Mouse (Mus musculus): Measurements from ENCODE around the gene Olfr1341. TPM values are rescaled to one million over a fixed set of nuclear protein-coding genes. Genes with fewer than 3 reads are reported as not detected.

The Olfr1341 gene
- not detected in 2 replicates for polyA plus RNA-seq (2014; fragmentation: Nextera tagmentation; extraction: Ambion mirVana)

DNA sequence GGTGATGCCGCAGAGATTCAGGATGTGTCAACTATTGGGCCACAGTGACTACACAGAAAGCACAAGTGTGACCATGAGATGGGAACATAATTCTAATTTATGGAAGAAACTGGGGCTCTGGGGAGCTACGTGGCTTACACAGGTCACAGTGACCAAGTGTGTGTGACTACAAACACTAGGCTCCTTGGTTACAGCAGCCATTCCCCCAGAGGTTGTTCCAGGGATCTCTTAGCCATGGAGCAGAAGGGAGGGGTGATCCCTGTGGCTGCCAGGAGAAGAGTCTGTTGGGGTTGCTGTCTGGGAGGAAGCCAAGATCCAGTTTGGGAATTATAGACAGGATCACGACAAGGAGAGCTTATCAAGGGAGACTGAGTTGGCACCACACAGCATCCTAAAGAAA, at the start of gene Olfr1341:
TSS of gene Olfr1341 (plus strand) at position 301 of the 400 bp plus-strand sequence.
- no peak within 1 kb of the TSS for H3K27ac ChIP-seq (ENCODE audit: low read depth, low read length)
- no peak within 1 kb of the TSS for H3K9ac ChIP-seq (ENCODE audit: low read length)
- DNase-seq (ENCODE audit: low spot score) (no peak), ATAC-seq (ENCODE audit: insufficient read depth, low FRiP score, low TSS enrichment) (no peak)
- no peaks in the 10 kb centered on the region for H3K9me3 ChIP-seq (ENCODE audit: control insufficient read depth, low read length)
- 80% methylated on average over 3 of the region's 3 CpGs for WGBS
- no peaks in the 10 kb centered on the region for H3K27me3 ChIP-seq (ENCODE audit: control insufficient read depth, insufficient read depth, low read length)
- H3K4me3 ChIP-seq (ENCODE audit: low read depth, low read length), result no peak within 1 kb of the TSS
- H3K36me3 ChIP-seq (ENCODE audit: control insufficient read depth, insufficient read depth, low read length), result no peaks in the 10 kb centered on the region
- H3K4me2 ChIP-seq (ENCODE audit: low read depth), result no peak within 1 kb of the TSS
- no peaks in the 10 kb centered on the region for H3K4me1 ChIP-seq (ENCODE audit: control insufficient read depth, insufficient read depth, low read length)

DNA sequence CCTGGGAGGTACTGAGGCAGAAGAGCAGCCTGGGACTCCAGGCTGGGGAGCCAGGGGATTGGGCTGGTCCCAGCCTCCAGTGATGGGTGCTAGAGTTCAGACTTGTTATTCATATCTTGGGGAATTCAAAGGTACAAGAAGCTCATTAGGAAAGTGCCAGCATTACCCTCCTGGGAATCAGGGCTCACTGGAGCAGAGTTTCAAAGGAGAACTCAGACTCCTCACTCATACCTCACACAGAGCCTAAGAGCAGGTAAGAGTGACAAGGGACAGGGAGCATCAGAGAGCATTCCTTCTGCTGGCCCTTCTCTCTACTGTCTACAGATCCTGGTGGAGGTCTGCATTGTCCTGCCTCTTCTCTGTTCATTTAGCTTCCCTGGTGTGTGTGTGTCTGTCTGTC, 44.7 kb upstream of the Olfr1341 start, which contains the start of gene Olfr62:
TSS of gene Olfr62 (plus strand) at position 301 of the 400 bp plus-strand sequence.
- Histone ChIP-seq H3K4me2 (ENCODE audit: low read depth) (no peak within 1 kb of the TSS), H3K9ac (ENCODE audit: low read length) (no peak within 1 kb of the TSS), H3K4me3 (ENCODE audit: low read depth, low read length) (no peak within 1 kb of the TSS), H3K27me3 (ENCODE audit: control insufficient read depth, insufficient read depth, low read length) (no peaks in the 10 kb centered on the region), H3K4me1 (ENCODE audit: control insufficient read depth, insufficient read depth, low read length) (no peaks in the 10 kb centered on the region), H3K36me3 (ENCODE audit: control insufficient read depth, insufficient read depth, low read length) (no peaks in the 10 kb centered on the region), H3K9me3 (ENCODE audit: control insufficient read depth, low read length) (no peaks in the 10 kb centered on the region), H3K27ac (ENCODE audit: low read depth, low read length) (no peak within 1 kb of the TSS)
- ATAC-seq (ENCODE audit: insufficient read depth, low FRiP score, low TSS enrichment) (no peak), DNase-seq (ENCODE audit: low spot score) (no peak)

GRCm38 (mm10) chr4:118687086-118687485, 16.2 kb upstream of the Olfr1341 start:
- DNase-seq (ENCODE audit: low spot score) (no peak), ATAC-seq (ENCODE audit: insufficient read depth, low FRiP score, low TSS enrichment) (no peak)
- Histone ChIP-seq H3K27ac (ENCODE audit: low read depth, low read length) (no peak overlapping the region), H3K36me3 (ENCODE audit: control insufficient read depth, insufficient read depth, low read length) (no peaks in the 10 kb centered on the region), H3K4me1 (ENCODE audit: control insufficient read depth, insufficient read depth, low read length) (no peaks in the 10 kb centered on the region), H3K4me2 (ENCODE audit: low read depth) (no peak overlapping the region), H3K4me3 (ENCODE audit: low read depth, low read length) (no peak overlapping the region), H3K9ac (ENCODE audit: low read length) (no peak overlapping the region), H3K9me3 (ENCODE audit: control insufficient read depth, low read length) (no peaks in the 10 kb centered on the region; the same call in 1 of the 2 replicates), H3K27me3 (ENCODE audit: control insufficient read depth, insufficient read depth, low read length) (no peaks in the 10 kb centered on the region)
- 80% methylated on average over 2 of the region's 2 CpGs for WGBS

- Histone ChIP-seq H3K4me1 (ENCODE audit: control insufficient read depth, insufficient read depth, low read length) (no peaks in the 10 kb centered on the region), H3K36me3 (ENCODE audit: control insufficient read depth, insufficient read depth, low read length) (no peaks in the 10 kb centered on the region), H3K9ac (ENCODE audit: low read length) (no peak within 1 kb of the TSS), H3K9me3 (ENCODE audit: control insufficient read depth, low read length) (no peaks in the 10 kb centered on the region; the same call in 1 of the 2 replicates), H3K4me3 (ENCODE audit: low read depth, low read length) (no peak within 1 kb of the TSS), H3K4me2 (ENCODE audit: low read depth) (no peak within 1 kb of the TSS), H3K27ac (ENCODE audit: low read depth, low read length) (no peak within 1 kb of the TSS), H3K27me3 (ENCODE audit: control insufficient read depth, insufficient read depth, low read length) (no peaks in the 10 kb centered on the region)
- 69% methylated on average over 12 of the region's 12 CpGs for WGBS
- ATAC-seq (ENCODE audit: insufficient read depth, low FRiP score, low TSS enrichment), result no peak
- no peak for DNase-seq (ENCODE audit: low spot score)
Observed at GRCm38 (mm10) chr4:118692412-118692973, 10.8 kb upstream of the Olfr1341 start, which contains the start of gene Olfr1342. TSS of gene Olfr1342 (minus strand) at chr4:118692756.

DNA sequence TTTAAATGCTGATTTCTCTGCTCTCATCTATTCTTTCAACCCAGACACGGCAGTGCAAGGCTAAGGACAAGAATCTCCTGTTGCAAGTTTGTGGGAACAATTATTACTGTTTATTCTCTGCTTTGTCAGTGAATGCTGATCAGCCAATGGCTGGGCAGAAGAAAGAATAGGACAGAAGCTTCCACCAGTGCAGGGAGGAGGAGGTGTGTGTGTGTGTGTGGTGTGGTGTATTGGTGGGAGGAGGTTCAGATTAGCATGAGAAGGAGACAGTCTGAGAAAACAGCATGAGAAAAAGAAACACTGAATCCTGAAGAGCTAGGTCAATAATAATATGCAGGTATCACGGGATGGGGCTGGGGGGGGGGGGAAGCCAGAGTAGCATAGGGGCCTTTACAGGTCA, 9.5 kb upstream of the Olfr1341 start:
- no peak for DNase-seq (ENCODE audit: low spot score)
- no peaks in the 10 kb centered on the region for H3K9me3 ChIP-seq (ENCODE audit: control insufficient read depth, low read length)
- no peak overlapping the region for H3K9ac ChIP-seq (ENCODE audit: low read length)
- no peak for ATAC-seq (ENCODE audit: insufficient read depth, low FRiP score, low TSS enrichment)
- no peaks in the 10 kb centered on the region for H3K4me1 ChIP-seq (ENCODE audit: control insufficient read depth, insufficient read depth, low read length)
- H3K27me3 ChIP-seq (ENCODE audit: control insufficient read depth, insufficient read depth, low read length), result no peaks in the 10 kb centered on the region
- WGBS, result 50% methylated on average over 2 of the region's 2 CpGs
- H3K4me2 ChIP-seq (ENCODE audit: low read depth), result no peak overlapping the region
- H3K4me3 ChIP-seq (ENCODE audit: low read depth, low read length), result no peak overlapping the region
- H3K27ac ChIP-seq (ENCODE audit: low read depth, low read length), result no peak overlapping the region
- H3K36me3 ChIP-seq (ENCODE audit: control insufficient read depth, insufficient read depth, low read length), result no peaks in the 10 kb centered on the region

- no peak overlapping the region for H3K9ac ChIP-seq (ENCODE audit: low read length)
- H3K4me2 ChIP-seq (ENCODE audit: low read depth), result no peak overlapping the region
- no peak overlapping the region for H3K27ac ChIP-seq (ENCODE audit: low read depth, low read length)
- H3K4me1 ChIP-seq (ENCODE audit: control insufficient read depth, insufficient read depth, low read length), result no peaks in the 10 kb centered on the region
- no peaks in the 10 kb centered on the region for H3K36me3 ChIP-seq (ENCODE audit: control insufficient read depth, insufficient read depth, low read length)
- H3K27me3 ChIP-seq (ENCODE audit: control insufficient read depth, insufficient read depth, low read length), result no peaks in the 10 kb centered on the region
- DNase-seq (ENCODE audit: low spot score) (no peak), ATAC-seq (ENCODE audit: insufficient read depth, low FRiP score, low TSS enrichment) (no peak)
- no peak overlapping the region for H3K4me3 ChIP-seq (ENCODE audit: low read depth, low read length)
- WGBS, result 81% methylated on average over 5 of the region's 5 CpGs
- H3K9me3 ChIP-seq (ENCODE audit: control insufficient read depth, low read length), result no peaks in the 10 kb centered on the region
Observed at GRCm38 (mm10) chr4:118708086-118708485, 4.8 kb downstream of the Olfr1341 start.

- H3K27me3 ChIP-seq (ENCODE audit: control insufficient read depth, insufficient read depth, low read length), result no peaks in the 10 kb centered on the region
- no peaks in the 10 kb centered on the region for H3K9me3 ChIP-seq (ENCODE audit: control insufficient read depth, low read length)
- H3K4me1 ChIP-seq (ENCODE audit: control insufficient read depth, insufficient read depth, low read length), result no peaks in the 10 kb centered on the region
- no peak overlapping the region for H3K27ac ChIP-seq (ENCODE audit: low read depth, low read length)
- no peak for DNase-seq (ENCODE audit: low spot score)
- H3K4me3 ChIP-seq (ENCODE audit: low read depth, low read length), result no peak overlapping the region
- H3K9ac ChIP-seq (ENCODE audit: low read length), result no peak overlapping the region
- no peak overlapping the region for H3K4me2 ChIP-seq (ENCODE audit: low read depth)
- WGBS, result 13% methylated on average over 1 of the region's 1 CpGs
- no peak for ATAC-seq (ENCODE audit: insufficient read depth, low FRiP score, low TSS enrichment)
- H3K36me3 ChIP-seq (ENCODE audit: control insufficient read depth, insufficient read depth, low read length), result no peaks in the 10 kb centered on the region
Observed at GRCm38 (mm10) chr4:118711656-118712055, 8.3 kb downstream of the Olfr1341 start.

GRCm38 (mm10) chr4:118719838-118720237, 16.5 kb downstream of the Olfr1341 start, which contains the start of gene Olfr1340:
TSS of gene Olfr1340 (plus strand) at chr4:118720138.
- Histone ChIP-seq H3K4me2 (ENCODE audit: low read depth) (no peak within 1 kb of the TSS), H3K4me1 (ENCODE audit: control insufficient read depth, insufficient read depth, low read length) (no peaks in the 10 kb centered on the region), H3K9me3 (ENCODE audit: control insufficient read depth, low read length) (no peaks in the 10 kb centered on the region), H3K36me3 (ENCODE audit: control insufficient read depth, insufficient read depth, low read length) (no peaks in the 10 kb centered on the region), H3K9ac (ENCODE audit: low read length) (no peak within 1 kb of the TSS), H3K27me3 (ENCODE audit: control insufficient read depth, insufficient read depth, low read length) (no peaks in the 10 kb centered on the region), H3K4me3 (ENCODE audit: low read depth, low read length) (no peak within 1 kb of the TSS), H3K27ac (ENCODE audit: low read depth, low read length) (no peak within 1 kb of the TSS)
- ATAC-seq (ENCODE audit: insufficient read depth, low FRiP score, low TSS enrichment) (no peak), DNase-seq (ENCODE audit: low spot score) (no peak)

DNA sequence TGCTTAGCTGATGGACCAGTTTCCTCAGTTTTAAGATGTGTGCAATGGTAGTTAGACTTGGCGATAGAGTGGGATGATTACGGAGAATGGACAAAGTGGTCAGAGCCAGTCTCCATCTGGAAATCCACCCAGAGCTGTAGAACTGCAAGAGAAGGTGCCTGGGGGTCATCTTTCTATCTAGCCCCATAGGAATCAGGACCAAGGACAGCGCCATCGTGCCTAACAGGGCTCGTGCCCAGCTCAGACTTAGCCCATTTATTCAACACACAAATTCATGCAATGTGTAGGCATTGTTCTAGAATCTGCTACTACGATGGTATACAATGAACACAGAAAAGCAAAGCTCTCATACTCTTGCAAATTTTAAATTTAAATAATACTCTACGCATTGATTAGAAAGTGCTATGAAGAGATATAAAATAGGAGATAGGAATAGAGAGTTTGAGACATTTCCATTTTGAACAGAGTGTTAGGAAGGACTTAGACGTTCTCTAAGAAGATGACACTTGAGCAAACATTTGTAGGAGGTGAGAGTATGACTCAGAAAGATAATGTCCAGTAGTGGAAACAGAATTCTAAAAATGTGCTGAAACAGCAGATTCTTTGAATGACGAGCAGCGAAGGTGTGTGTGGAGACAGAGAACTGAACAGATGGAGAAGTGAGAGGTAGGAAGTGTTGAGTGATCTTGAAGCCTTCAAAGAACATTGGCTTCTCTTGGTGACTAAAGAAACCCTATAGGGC, 18.6 kb downstream of the Olfr1341 start:
- no peak overlapping the region for H3K27ac ChIP-seq (ENCODE audit: low read depth, low read length)
- H3K9ac ChIP-seq (ENCODE audit: low read length), result no peak overlapping the region
- H3K4me2 ChIP-seq (ENCODE audit: low read depth), result no peak overlapping the region
- no peak for DNase-seq (ENCODE audit: low spot score)
- H3K9me3 ChIP-seq (ENCODE audit: control insufficient read depth, low read length), result no peaks in the 10 kb centered on the region
- H3K27me3 ChIP-seq (ENCODE audit: control insufficient read depth, insufficient read depth, low read length), result no peaks in the 10 kb centered on the region
- H3K36me3 ChIP-seq (ENCODE audit: control insufficient read depth, insufficient read depth, low read length), result no peaks in the 10 kb centered on the region
- ATAC-seq (ENCODE audit: insufficient read depth, low FRiP score, low TSS enrichment), result no peak
- no peak overlapping the region for H3K4me3 ChIP-seq (ENCODE audit: low read depth, low read length)
- WGBS, result 58% methylated on average over 10 of the region's 10 CpGs
- H3K4me1 ChIP-seq (ENCODE audit: control insufficient read depth, insufficient read depth, low read length), result no peaks in the 10 kb centered on the region
